Mouse (Mus musculus): ENCODE data around the gene Tmem237.

- TF ChIP-seq EP300 (IDR thresholded peaks at IDR 0.05; ENCODE audit: low read depth) (no peak), CTCF (IDR thresholded peaks at IDR 0.05; ENCODE audit: low read depth) (no peak)
These were observed 8.7 kb upstream of the Tmem237 start for GRCm38 (mm10) chr1:59128879-59129278.

Data from heart, postnatal 0 days (tissue).